In genomic region chr8:64318524-64319219, GRCm38 (mm10) we compare ENCODE assay signal across 10 mouse cellular contexts.
DNase-seq lines count a peak whose midpoint lies in the region; ATAC-seq and TF ChIP-seq lines count a peak whose summit lies in the region.
"Had no signal": no experiment of that assay in that cellular context is flagged by ENCODE, and none has a peak within 500 bp of the region (broad histone marks: within the 10 kb centered on the region; RNA-seq: fewer than 3 reads in every experiment).

No protein-coding gene starts in this region.

- peak; percentile 41; the same call in 1 of the 2 replicates for ATAC-seq in heart, postnatal 0 days (ENCODE audit: insufficient read depth, low read depth)
- ATAC-seq in lung, postnatal 0 days: no peak; the same call in 1 of the 2 replicates
- ATAC-seq in liver, postnatal 0 days: no peak

- H3K4me2 ChIP-seq in heart, postnatal 0 days (ENCODE audit: low read depth, low read length): no peak overlapping the region
- no peak overlapping the region for H3K4me2 ChIP-seq in lung, postnatal 0 days (replicated peaks; ENCODE audit: low read depth, low read length)
- H3K4me2 ChIP-seq in liver, postnatal 0 days (ENCODE audit: low read depth, low read length): no peak overlapping the region
- H3K4me2 ChIP-seq: embryonic facial prominence, embryonic 13.5 days; liver, embryonic 15.5 days had no signal

- no peak for TF ChIP-seq CTCF in heart, postnatal 0 days (IDR thresholded peaks at IDR 0.05; ENCODE audit: low read depth)
- TF ChIP-seq CTCF in lung, postnatal 0 days (IDR thresholded peaks at IDR 0.05): no peak
- no peak for TF ChIP-seq CTCF in liver, postnatal 0 days (IDR thresholded peaks at IDR 0.05; ENCODE audit: low read depth)

- no peaks in the 10 kb centered on the region for H3K4me1 ChIP-seq in brown adipose tissue, adult 24 weeks (ENCODE audit: control insufficient read depth, insufficient read depth, insufficient read length, low read length)
- peaks cover 5% of the 10 kb centered on the region; the same call in 1 of the 2 replicates for H3K4me1 ChIP-seq in heart, postnatal 0 days (ENCODE audit: control insufficient read depth, insufficient read depth)
- H3K4me1 ChIP-seq in lung, postnatal 0 days (ENCODE audit: insufficient read depth, low read depth, low read length): no peaks in the 10 kb centered on the region
- H3K4me1 ChIP-seq in liver, postnatal 0 days (ENCODE audit: insufficient read depth): no peaks in the 10 kb centered on the region
- H3K4me1 ChIP-seq: embryonic facial prominence, embryonic 13.5 days; liver, embryonic 15.5 days had no signal

- peak overlapping the region; percentile 57 for H3K27ac ChIP-seq in brown adipose tissue, adult 24 weeks (replicated peaks; ENCODE audit: low read depth, low read length)
- 0 out of 2 replicates have a peak overlapping the region, but pooled peaks have one; percentile 3 for H3K27ac ChIP-seq in heart, postnatal 0 days (ENCODE audit: low read depth)
- H3K27ac ChIP-seq in lung, postnatal 0 days (ENCODE audit: low read length): no peak overlapping the region
- no peak overlapping the region for H3K27ac ChIP-seq in liver, postnatal 0 days (ENCODE audit: low read depth)
- H3K27ac ChIP-seq: embryonic facial prominence, embryonic 13.5 days; liver, embryonic 15.5 days had no signal

- H3K9me3 ChIP-seq in heart, postnatal 0 days (replicated peaks; ENCODE audit: control insufficient read depth, low read length): no peaks in the 10 kb centered on the region
- H3K9me3 ChIP-seq in lung, postnatal 0 days (ENCODE audit: low read length): no peaks in the 10 kb centered on the region
- no peaks in the 10 kb centered on the region for H3K9me3 ChIP-seq in liver, postnatal 0 days (ENCODE audit: low read length)
- H3K9me3 ChIP-seq: embryonic facial prominence, embryonic 13.5 days; liver, embryonic 15.5 days had no signal

- intact Hi-C loops in gastrocnemius, postnatal 14 days (cut with DNase I; ENCODE audit: low total_unique reads): no loop called here

- no peaks in the 10 kb centered on the region for H3K36me3 ChIP-seq in heart, postnatal 0 days (replicated peaks; ENCODE audit: control insufficient read depth, insufficient read depth, low read length)
- no peaks in the 10 kb centered on the region for H3K36me3 ChIP-seq in lung, postnatal 0 days (ENCODE audit: insufficient read depth, low read length)
- H3K36me3 ChIP-seq in liver, postnatal 0 days (replicated peaks; ENCODE audit: insufficient read depth, low read length): no peaks in the 10 kb centered on the region
- H3K36me3 ChIP-seq: embryonic facial prominence, embryonic 13.5 days; liver, embryonic 15.5 days had no signal

- H3K9ac ChIP-seq in heart, postnatal 0 days (replicated peaks; ENCODE audit: low read depth, low read length): no peak overlapping the region
- H3K9ac ChIP-seq in lung, postnatal 0 days (replicated peaks; ENCODE audit: low read depth): no peak overlapping the region
- no peak overlapping the region for H3K9ac ChIP-seq in liver, postnatal 0 days (replicated peaks)
- H3K9ac ChIP-seq: embryonic facial prominence, embryonic 13.5 days; liver, embryonic 15.5 days had no signal

- no peak for TF ChIP-seq EP300 in heart, postnatal 0 days (IDR thresholded peaks at IDR 0.05; ENCODE audit: low read depth)
- no peak for TF ChIP-seq EP300 in lung, postnatal 0 days (IDR thresholded peaks at IDR 0.05)
- no peak for TF ChIP-seq EP300 in liver, postnatal 0 days (IDR thresholded peaks at IDR 0.05; ENCODE audit: low read depth)

- WGBS in heart, postnatal 0 days: 60% methylated on average over 10 of the region's 10 CpGs
- WGBS in lung, postnatal 0 days: 45% methylated on average over 10 of the region's 10 CpGs
- 66% methylated on average over 10 of the region's 10 CpGs for WGBS in liver, postnatal 0 days (ENCODE audit: insufficient replicate concordance)

- H3K4me3 ChIP-seq in brown adipose tissue, adult 24 weeks (ENCODE audit: insufficient read depth, low read depth, low read length): no peak overlapping the region
- H3K4me3 ChIP-seq in heart, postnatal 0 days (ENCODE audit: low read depth, low read length): no peak overlapping the region
- H3K4me3 ChIP-seq in lung, postnatal 0 days (ENCODE audit: low read depth, low read length): no peak overlapping the region
- H3K4me3 ChIP-seq in liver, postnatal 0 days (ENCODE audit: low read depth, low read length): no peak overlapping the region
- H3K4me3 ChIP-seq: embryonic facial prominence, embryonic 13.5 days; liver, embryonic 15.5 days had no signal

- DNase-seq in gastrocnemius, postnatal 14 days: peak; percentile 22
- no peak for DNase-seq in gastrocnemius, adult 8-10 months (ENCODE audit: low spot score in 2 of 2)
- no peak for DNase-seq in heart, postnatal 0 days (ENCODE audit: low spot score)
- DNase-seq in lung, postnatal 0 days (ENCODE audit: low spot score): peak; percentile 15
- no peak for DNase-seq in liver, postnatal 0 days
- DNase-seq in spleen, postnatal 36 days (ENCODE audit: low spot score in 2 of 2): no peak
- no peak for DNase-seq in thymus, postnatal 36 days

- no peaks in the 10 kb centered on the region for H3K27me3 ChIP-seq in heart, postnatal 0 days (ENCODE audit: control insufficient read depth, insufficient read depth, low read length)
- no peaks in the 10 kb centered on the region for H3K27me3 ChIP-seq in lung, postnatal 0 days (replicated peaks; ENCODE audit: insufficient read depth, low read length)
- no peaks in the 10 kb centered on the region for H3K27me3 ChIP-seq in liver, postnatal 0 days (ENCODE audit: insufficient read depth, low read length)
- H3K27me3 ChIP-seq: embryonic facial prominence, embryonic 13.5 days; liver, embryonic 15.5 days had no signal

Comparison
In these comparisons a context has a peak if more than half of its experiments do, and no peak if none do; other contexts are left out.
1. DNase-seq: peak in gastrocnemius, postnatal 14 days (single experiment) and lung, postnatal 0 days (single experiment); none in gastrocnemius, adult 8-10 months (0 of 2), heart, postnatal 0 days (single experiment), liver, postnatal 0 days (single experiment), spleen, postnatal 36 days (0 of 2) and thymus, postnatal 36 days (0 of 2).
2. H3K27ac ChIP-seq: peak in brown adipose tissue, adult 24 weeks (single experiment) and heart, postnatal 0 days (single experiment); none in lung, postnatal 0 days (single experiment) and liver, postnatal 0 days (single experiment).